Mouse (Mus musculus) neutrophil, adult 5-6 weeks (primary cell): ENCODE measurements around the gene Pxmp4. TPM values are rescaled to one million over a fixed set of nuclear protein-coding genes. Genes with fewer than 3 reads are reported as not detected.

ENCODE experiments used
- ATAC-seq: fragments of 151-379, 151-347 bp; 2 replicates; pipeline ENCODE4 v1.8.0; 2017; ENCODE audit warnings: mild to moderate bottlenecking, moderate TSS enrichment; ENCODE audit not compliant: insufficient number of reproducible peaks, poor library complexity, low FRiP score, severe bottlenecking; ENCODE audit errors: extremely low read depth
- total RNA-seq: library from RNA; stranded (forward); fragments of 200-1000 nt; gene quantifications from 2 replicates; pipeline ENCODE4 v1.2.3, GENCODE M21; 2017

Gene Pxmp4
- total RNA-seq, 1 experiment from 2014 or later, result 7.4 TPM

DNA sequence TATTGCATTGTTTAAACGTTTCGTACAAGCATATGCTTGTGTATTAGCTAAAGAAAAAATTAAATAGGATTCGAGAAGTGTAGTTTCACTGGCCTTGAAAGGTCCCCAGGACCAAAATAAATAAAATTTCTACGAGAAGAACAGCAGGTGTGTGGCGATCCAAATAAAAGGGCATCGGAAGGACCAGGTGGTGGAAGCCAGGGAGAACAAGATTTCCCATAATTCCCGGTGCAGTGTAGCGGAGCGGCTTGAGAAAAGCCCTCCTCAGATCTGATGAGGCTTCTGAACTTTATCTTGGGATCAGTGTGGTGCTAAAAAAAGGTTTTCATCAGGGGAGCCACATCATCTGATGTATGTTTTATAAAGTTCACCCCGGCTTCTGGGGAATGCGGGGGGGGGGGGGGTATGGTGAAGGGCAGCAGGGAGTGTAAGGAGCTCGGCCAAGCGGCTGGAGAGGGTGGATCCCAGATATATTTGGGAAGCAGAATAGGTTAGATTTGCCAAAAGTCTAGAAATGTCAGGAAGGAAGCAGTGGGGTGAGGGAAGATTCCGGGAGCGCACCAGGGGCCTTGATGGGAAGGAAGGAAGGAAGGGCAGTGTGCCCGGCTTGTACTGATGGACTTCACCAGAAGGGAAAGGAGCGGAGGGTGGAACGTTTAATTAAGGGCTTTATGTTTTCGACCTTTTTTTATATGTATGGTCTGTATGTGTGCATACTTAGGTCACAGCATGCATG lies 11.5 kb upstream of the Pxmp4 start:
- no peak for ATAC-seq

GRCm38 (mm10) chr2:154613118-154614115 lies 9.9 kb upstream of the Pxmp4 start, which contains the start of the genes Zfp341 and 4930519P11Rik:
Gene Zfp341 (plus strand): TSS chr2:154613297.
Gene 4930519P11Rik (minus strand): TSS chr2:154613437.
- ATAC-seq, result peak; percentile 80

GRCm38 (mm10) chr2:154609050-154609767 lies 5.7 kb upstream of the Pxmp4 start:
- ATAC-seq, result no peak

DNA sequence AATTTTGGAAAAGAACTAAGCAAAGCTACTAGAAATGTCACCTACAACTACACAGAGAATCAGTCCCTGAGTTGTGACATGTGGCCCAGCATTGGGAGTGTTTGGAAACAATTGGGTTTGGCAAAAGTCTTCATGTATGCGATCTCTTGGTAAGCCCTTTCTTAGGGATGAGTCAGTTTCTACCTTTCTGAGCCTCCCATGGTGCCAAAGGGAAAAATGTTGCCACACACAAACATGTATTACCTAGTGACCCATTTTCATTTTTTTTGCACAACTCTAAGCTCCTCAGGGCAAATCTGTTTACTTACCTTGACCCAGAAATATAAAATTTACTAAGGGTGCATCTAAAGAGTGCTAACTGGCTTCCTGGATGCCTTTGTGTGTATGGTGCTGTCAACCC lies 3.5 kb upstream of the Pxmp4 start:
- no peak for ATAC-seq

DNA sequence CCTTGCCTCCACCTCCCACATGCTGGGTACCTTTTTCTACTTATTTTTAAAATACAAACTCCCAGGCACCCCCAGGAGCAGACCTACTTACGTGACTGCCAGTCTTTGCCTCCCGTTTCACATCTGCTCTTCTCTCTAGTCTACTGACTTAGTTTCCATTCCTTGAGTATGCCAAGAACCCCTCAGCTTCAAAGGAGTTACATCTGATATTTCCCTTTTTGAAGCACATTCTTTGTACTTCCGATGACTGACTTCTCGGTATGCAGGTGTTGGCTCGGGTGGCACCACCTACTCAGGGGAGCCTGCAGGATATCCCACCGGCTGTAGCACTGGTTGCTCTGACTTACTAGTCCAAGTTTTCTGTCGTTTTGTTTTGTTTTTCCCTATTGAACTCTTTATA lies 648 bp upstream of the Pxmp4 start:
- no peak for ATAC-seq

DNA sequence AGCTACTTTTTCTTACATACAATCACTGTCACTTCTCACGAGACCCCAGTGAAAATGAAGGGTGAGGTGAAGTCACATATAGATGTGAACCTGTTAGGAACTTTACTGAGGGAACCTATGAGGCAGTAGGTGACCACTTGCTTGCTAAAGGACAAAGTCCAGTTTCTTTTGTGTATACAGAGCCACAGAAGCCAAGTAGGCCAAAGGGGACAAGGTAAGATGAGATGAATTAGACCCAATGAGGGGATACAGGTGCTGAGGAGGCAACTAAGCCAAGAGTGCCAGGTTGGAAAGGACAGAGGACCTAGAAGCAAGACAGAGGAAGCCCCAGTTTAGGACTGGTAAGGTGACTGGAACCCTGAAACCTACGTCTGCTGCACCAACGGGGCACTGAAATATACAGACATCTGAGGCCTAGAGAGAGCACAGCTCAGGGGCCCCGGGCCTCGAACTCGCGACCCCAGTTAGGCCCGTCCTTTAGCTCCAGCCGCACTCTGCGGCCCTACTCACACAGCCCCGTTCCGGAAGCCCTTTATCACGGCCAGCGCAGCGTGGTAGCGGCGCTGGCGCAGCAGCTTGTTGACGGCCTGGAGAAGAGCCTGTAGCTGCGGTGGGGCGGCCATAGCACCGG lies 386 bp downstream of the Pxmp4 start:
- ATAC-seq, result no peak

GRCm38 (mm10) chr2:154601324-154601723 lies 2.2 kb downstream of the Pxmp4 start:
- no peak for ATAC-seq

GRCm38 (mm10) chr2:154600586-154600985 lies 2.9 kb downstream of the Pxmp4 start:
- no peak for ATAC-seq

DNA sequence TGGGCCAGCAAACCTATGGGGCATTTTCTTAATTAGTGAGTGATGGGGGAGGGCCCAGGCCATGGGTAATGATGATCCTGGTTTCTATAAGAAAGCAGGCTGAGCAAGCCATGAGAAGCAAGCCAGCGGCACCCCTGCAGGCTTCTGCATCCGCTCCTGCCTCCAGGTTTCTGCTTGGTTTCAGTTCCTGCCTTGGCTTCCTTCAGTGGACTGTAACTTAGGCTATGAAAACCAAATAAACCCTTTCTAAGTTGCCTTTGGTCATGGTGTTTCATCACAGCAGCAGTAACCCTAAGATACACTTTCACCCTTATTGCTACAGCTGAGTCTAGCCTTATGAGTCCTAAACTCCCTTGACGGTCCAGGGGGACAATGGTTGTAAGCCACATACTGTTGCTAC lies 6.1 kb downstream of the Pxmp4 start:
- no peak for ATAC-seq

DNA sequence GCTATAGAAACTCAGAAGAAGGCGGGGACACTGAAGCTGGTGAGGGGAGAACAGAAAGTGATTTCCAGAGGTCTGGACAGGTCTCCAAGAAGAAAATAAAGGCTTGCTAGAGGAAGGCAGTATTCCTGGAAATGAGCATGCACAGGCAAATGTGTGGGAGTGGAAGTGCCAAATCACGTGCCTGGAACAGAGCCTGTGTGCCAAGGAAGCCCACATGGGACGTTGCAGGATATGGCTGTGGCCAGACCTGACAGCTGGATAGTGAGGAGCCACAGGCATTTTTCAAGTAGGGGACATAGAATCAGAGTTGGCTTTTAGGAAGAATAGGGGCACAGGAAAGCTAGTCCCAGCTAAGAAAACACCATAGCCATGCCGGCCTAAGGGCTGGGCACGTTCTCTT lies 7.7 kb downstream of the Pxmp4 start:
- no peak for ATAC-seq

DNA sequence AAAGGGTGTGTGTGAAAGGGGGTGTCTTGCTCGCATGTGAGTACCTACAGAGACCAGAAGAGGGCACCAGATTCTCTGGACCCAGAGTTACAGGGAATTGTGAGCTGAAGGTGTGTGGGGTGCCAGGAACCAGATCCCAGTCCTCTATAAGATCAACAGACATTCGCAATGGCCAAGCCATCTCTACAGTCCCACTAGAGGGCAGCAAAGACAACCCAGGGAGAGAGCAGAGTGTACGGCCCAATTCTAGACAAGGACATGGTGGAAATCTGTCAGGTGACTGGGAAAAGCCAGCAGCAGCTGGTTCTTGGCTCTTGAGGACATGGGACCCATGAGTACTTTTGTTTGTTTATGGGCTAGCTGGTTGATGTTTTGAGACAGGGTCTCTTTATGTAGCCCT lies 10.5 kb downstream of the Pxmp4 start:
- peak; percentile 66; the same call in 1 of the 2 replicates for ATAC-seq

DNA sequence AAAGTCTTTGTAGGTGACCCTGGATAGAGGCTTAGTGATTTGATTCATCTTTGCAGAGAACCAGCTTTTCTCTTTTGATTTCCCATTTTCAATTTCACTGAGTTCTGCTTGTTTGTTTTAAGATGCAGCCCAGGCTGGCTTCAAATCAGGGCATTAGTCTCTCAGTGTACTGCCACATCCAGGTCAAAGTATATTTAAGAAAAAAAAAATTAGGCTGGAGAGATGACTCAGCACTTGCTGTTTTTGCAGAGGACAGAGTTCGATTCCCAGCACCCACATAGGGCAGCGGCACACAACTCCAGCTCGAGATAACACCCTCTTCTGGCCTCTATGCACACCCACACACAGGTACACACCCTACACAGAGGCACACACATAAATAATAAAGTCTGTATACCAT lies 12.3 kb downstream of the Pxmp4 start:
- no peak for ATAC-seq

GRCm38 (mm10) chr2:154589051-154589450 lies 14.5 kb downstream of the Pxmp4 start:
- no peak for ATAC-seq

DNA sequence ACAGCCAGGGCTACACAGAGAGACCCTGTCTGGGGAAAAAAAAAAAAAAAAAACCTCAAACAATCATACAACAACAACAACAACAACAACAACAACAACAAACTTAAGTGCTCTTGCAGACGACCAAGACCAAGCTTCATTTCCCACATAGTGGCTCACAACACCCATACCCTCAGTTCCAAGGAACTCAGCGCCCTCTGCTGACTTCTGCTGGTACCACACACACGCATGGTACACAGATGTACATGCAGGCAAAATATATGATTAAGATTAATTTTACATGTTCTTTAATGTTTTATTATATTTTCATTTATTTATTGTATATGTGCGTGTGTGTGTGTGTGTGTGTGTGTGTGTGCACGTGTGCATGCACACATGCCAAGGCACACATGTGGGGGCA lies 17.1 kb downstream of the Pxmp4 start:
- ATAC-seq, result peak; percentile 52; the same call in 1 of the 2 replicates

DNA sequence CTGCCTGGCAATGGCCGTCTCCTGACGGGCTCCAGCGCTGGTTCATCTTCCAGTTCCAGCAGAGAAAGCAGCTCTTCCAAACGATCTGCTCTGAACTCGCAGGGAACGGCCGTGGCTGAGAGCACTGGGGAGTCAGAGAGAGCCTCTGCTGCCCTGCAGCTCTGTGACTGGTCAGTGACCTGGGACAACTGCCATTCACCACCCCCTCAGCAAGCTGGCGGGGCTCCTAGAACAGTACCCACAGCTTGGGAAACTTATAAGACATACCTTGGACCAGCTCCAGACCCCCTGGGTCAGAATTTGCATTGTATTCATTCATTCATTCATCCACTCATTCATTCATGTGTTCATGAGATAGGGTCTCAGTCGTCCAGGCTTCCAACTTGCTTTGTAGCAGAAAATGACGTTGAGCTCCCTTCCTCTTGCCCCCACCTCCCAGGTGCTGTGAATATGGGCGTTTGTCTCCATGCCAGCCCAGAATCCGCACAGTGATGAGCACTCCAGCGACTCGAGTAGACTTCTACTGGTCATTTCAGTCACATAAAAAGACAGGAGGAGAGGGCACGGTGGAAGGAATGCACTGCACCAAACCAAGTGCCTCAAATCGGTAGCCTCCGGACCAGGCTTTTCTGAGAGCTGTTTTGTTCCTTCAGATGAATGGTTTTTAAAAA lies 18.4 kb downstream of the Pxmp4 start:
- no peak for ATAC-seq

- no peak for ATAC-seq
These were observed 19.3 kb downstream of the Pxmp4 start for GRCm38 (mm10) chr2:154583906-154584872.

- ATAC-seq, result no peak
These were observed 22.1 kb downstream of the Pxmp4 start for GRCm38 (mm10) chr2:154581421-154581820.
